Mouse (Mus musculus): ENCODE results near the gene Vmn1r93. TPM values are rescaled to one million over a fixed set of nuclear protein-coding genes. Genes with fewer than 3 reads are reported as not detected.

The Vmn1r93 gene
- polyA plus RNA-seq (2017; shearing (Covaris generic)) = not detected

DNA sequence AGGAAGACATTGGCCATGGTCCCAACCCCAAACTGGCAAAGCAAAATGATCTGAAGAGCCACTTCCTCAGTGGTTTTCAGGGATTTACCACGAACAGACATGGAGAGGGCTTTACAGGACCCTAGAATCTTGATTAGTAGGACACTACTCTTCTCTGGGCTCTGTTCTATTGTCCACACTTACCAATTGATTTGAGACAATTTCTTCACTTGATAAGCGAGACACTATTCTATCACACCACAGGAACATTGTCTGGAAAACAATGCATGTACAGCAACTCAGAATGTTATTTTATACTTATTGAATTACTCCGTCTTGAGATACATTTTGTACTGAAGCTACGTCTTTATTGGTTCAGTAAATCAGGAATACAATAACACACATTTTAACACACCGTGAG, at the start of gene Vmn1r93:
TSS of gene Vmn1r93 (minus strand) at position 101 of the 400 bp plus-strand sequence.

DNA sequence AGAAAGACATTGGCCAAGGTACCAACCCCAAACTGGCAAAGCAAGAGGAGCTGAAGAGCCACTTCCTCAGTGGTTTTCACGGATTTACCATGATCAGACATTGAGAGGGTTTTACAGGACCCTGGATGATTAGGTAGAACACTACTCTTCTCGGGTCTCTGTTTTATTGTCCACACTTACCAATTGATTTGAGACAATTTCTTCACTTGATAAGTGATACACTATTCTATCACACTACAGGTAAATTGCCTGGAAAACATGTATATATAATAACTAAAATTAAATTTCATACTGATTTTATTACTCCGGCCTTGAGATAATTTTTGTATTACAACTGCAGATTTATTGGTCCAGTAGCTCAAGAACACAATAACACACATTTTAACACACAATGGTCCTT, 29.4 kb upstream of the Vmn1r93 start, which contains the start of gene Vmn1r94:
TSS of gene Vmn1r94 (minus strand) at position 101 of the 400 bp plus-strand sequence.

DNA sequence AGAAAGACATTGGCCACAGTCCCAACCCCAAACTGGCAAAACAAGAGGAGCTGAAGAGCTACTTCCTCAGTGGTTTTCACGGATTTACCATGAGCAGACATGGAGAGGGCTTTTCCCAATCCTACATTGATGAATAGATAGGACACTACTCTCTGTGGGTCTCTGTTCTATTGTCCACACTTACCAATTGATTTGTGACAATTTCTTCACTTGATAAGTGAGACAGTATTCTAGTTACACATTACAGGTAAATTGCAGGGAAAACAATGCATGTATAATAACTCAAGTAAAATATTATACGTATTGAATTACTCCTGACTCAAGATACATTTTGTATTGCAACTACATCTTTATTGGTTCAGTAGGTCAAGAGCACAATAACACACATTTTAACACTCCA, 16.4 kb downstream of the Vmn1r93 start, which contains the start of gene Gm16442:
TSS of gene Gm16442 (minus strand) at position 101 of the 400 bp plus-strand sequence.

DNA sequence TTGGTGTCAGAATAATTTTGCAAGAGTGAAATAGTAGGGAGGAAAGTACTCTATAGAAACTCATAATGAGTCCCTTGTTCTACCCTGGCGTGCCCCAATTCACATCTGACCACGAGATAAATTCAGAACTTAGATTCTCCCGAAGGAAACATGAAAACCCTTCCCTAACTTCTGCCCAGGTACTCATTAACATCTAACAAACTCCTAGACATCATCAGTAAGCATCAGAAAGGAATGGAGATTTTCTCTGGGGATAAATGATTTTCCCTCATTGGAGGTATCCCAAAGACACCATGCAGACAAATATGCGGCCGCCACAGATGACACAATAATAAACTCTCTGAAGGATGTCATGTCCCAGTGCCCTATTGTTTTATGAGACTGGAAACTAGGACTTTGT, 39.5 kb downstream of the Vmn1r93 start, which contains the start of gene Vmn1r91:
TSS of gene Vmn1r91 (plus strand) at position 301 of the 400 bp plus-strand sequence.

Other genes starting within 250 kb of the Vmn1r93 start
- 46.5 TPM for gene Pvr, start 217.9 kb downstream of the Vmn1r93 start, polyA plus RNA-seq (2017; shearing (Covaris generic))
- 35.0 TPM for gene Igsf23, start 188.3 kb downstream of the Vmn1r93 start, polyA plus RNA-seq (2017; shearing (Covaris generic))
- gene Ceacam20, start 173.7 kb downstream of the Vmn1r93 start, polyA plus RNA-seq (2017; shearing (Covaris generic)) = not detected
- gene Nlrp9b, start 147.6 kb downstream of the Vmn1r93 start, polyA plus RNA-seq (2017; shearing (Covaris generic)) = not detected
- gene Vmn1r91, start 39.4 kb downstream of the Vmn1r93 start, polyA plus RNA-seq (2017; shearing (Covaris generic)) = 0.10 TPM
- gene Gm16442, start 16.5 kb downstream of the Vmn1r93 start, polyA plus RNA-seq (2017; shearing (Covaris generic)) = not detected
- gene Vmn1r94, start 29.3 kb upstream of the Vmn1r93 start, polyA plus RNA-seq (2017; shearing (Covaris generic)) = not detected
- gene Vmn1r95, start 54.6 kb upstream of the Vmn1r93 start, polyA plus RNA-seq (2017; shearing (Covaris generic)) = not detected
- not detected for gene Gm6164, start 66.5 kb upstream of the Vmn1r93 start, polyA plus RNA-seq (2017; shearing (Covaris generic))
- gene Gm4498, start 94.7 kb upstream of the Vmn1r93 start, polyA plus RNA-seq (2017; shearing (Covaris generic)) = not detected
- gene Gm5890, start 123.7 kb upstream of the Vmn1r93 start, polyA plus RNA-seq (2017; shearing (Covaris generic)) = not detected
- not detected for gene Gm4133, start 195.0 kb upstream of the Vmn1r93 start, polyA plus RNA-seq (2017; shearing (Covaris generic))
- not detected for gene Gm5728, start 236.3 kb upstream of the Vmn1r93 start, polyA plus RNA-seq (2017; shearing (Covaris generic))

All from CD4-positive, CD25-positive, alpha-beta regulatory T cell, adult 9 weeks (primary cell).